Mouse (Mus musculus): ENCODE results near the gene Pknox2. TPM values are rescaled to one million over a fixed set of nuclear protein-coding genes. Genes with fewer than 3 reads are reported as not detected.

Gene Pknox2
- polyA plus RNA-seq, 1 experiment from 2014 or later: 22.8 TPM

- no peaks in the 10 kb centered on the region for H3K27me3 ChIP-seq (ENCODE audit: control insufficient read depth, insufficient read depth, low read length)
- no peak overlapping the region for H3K4me3 ChIP-seq (ENCODE audit: low read depth, low read length)
- no peak overlapping the region for H3K4me2 ChIP-seq (ENCODE audit: low read depth)
- H3K27ac ChIP-seq (ENCODE audit: low read depth, low read length): no peak overlapping the region
- 75% methylated on average over 2 of the region's 2 CpGs for WGBS
- no peaks in the 10 kb centered on the region for H3K36me3 ChIP-seq (ENCODE audit: control insufficient read depth, insufficient read depth, low read length)
- no peaks in the 10 kb centered on the region for H3K9me3 ChIP-seq (ENCODE audit: control insufficient read depth, low read length)
- no peak for DNase-seq (ENCODE audit: low spot score)
- H3K4me1 ChIP-seq (ENCODE audit: control insufficient read depth, insufficient read depth, low read length): peaks cover 14% of the 10 kb centered on the region
- no peak for ATAC-seq (ENCODE audit: insufficient read depth, low FRiP score, low TSS enrichment)
- no peak overlapping the region for H3K9ac ChIP-seq (ENCODE audit: low read length)
Measured at GRCm38 (mm10) chr9:37061627-37062026, 85.6 kb downstream of the Pknox2 start.

GRCm38 (mm10) chr9:37054703-37055102 lies 92.5 kb downstream of the Pknox2 start:
- ATAC-seq (ENCODE audit: insufficient read depth, low FRiP score, low TSS enrichment) (no peak), DNase-seq (ENCODE audit: low spot score) (no peak)
- H3K27me3 ChIP-seq (ENCODE audit: control insufficient read depth, insufficient read depth, low read length): no peaks in the 10 kb centered on the region
- H3K27ac ChIP-seq (ENCODE audit: low read depth, low read length): peak overlapping the region; percentile 83
- no peaks in the 10 kb centered on the region for H3K36me3 ChIP-seq (ENCODE audit: control insufficient read depth, insufficient read depth, low read length)
- no peak overlapping the region for H3K4me3 ChIP-seq (ENCODE audit: low read depth, low read length)
- 17% methylated on average over 5 of the region's 5 CpGs for WGBS
- peak overlapping the region; percentile 42 for H3K4me2 ChIP-seq (ENCODE audit: low read depth)
- no peak overlapping the region for H3K9ac ChIP-seq (ENCODE audit: low read length)
- H3K9me3 ChIP-seq (ENCODE audit: control insufficient read depth, low read length): no peaks in the 10 kb centered on the region
- H3K4me1 ChIP-seq (ENCODE audit: control insufficient read depth, insufficient read depth, low read length): peaks cover 42% of the 10 kb centered on the region

- Histone ChIP-seq H3K27me3 (ENCODE audit: control insufficient read depth, insufficient read depth, low read length) (no peaks in the 10 kb centered on the region), H3K4me3 (ENCODE audit: low read depth, low read length) (no peak overlapping the region; the same call in 1 of the 2 replicates), H3K4me2 (ENCODE audit: low read depth) (peak overlapping the region; percentile 42), H3K27ac (ENCODE audit: low read depth, low read length) (peak overlapping the region; percentile 83), H3K9me3 (ENCODE audit: control insufficient read depth, low read length) (no peaks in the 10 kb centered on the region), H3K36me3 (ENCODE audit: control insufficient read depth, insufficient read depth, low read length) (no peaks in the 10 kb centered on the region), H3K9ac (ENCODE audit: low read length) (peak overlapping the region; percentile 29), H3K4me1 (ENCODE audit: control insufficient read depth, insufficient read depth, low read length) (peaks cover 50% of the 10 kb centered on the region)
- ATAC-seq (ENCODE audit: insufficient read depth, low FRiP score, low TSS enrichment) (peak; percentile 84), DNase-seq (ENCODE audit: low spot score) (peak; percentile 88)
- WGBS: 12% methylated on average over 21 of the region's 21 CpGs
Measured at GRCm38 (mm10) chr9:37053601-37054512, 93.3 kb downstream of the Pknox2 start.

GRCm38 (mm10) chr9:37053041-37053440 lies 94.2 kb downstream of the Pknox2 start:
- ATAC-seq (ENCODE audit: insufficient read depth, low FRiP score, low TSS enrichment): no peak
- Histone ChIP-seq H3K4me1 (ENCODE audit: control insufficient read depth, insufficient read depth, low read length) (peaks cover 47% of the 10 kb centered on the region), H3K9me3 (ENCODE audit: control insufficient read depth, low read length) (no peaks in the 10 kb centered on the region), H3K4me3 (ENCODE audit: low read depth, low read length) (no peak overlapping the region), H3K27ac (ENCODE audit: low read depth, low read length) (peak overlapping the region; percentile 83), H3K27me3 (ENCODE audit: control insufficient read depth, insufficient read depth, low read length) (no peaks in the 10 kb centered on the region), H3K36me3 (ENCODE audit: control insufficient read depth, insufficient read depth, low read length) (no peaks in the 10 kb centered on the region), H3K4me2 (ENCODE audit: low read depth) (no peak overlapping the region), H3K9ac (ENCODE audit: low read length) (no peak overlapping the region)
- peak; percentile 45 for DNase-seq (ENCODE audit: low spot score)
- 22% methylated on average over 6 of the region's 6 CpGs for WGBS

GRCm38 (mm10) chr9:37051669-37052068 lies 95.5 kb downstream of the Pknox2 start:
- WGBS: 95% methylated on average over 4 of the region's 4 CpGs
- no peaks in the 10 kb centered on the region for H3K36me3 ChIP-seq (ENCODE audit: control insufficient read depth, insufficient read depth, low read length)
- no peak for DNase-seq (ENCODE audit: low spot score)
- no peak overlapping the region for H3K27ac ChIP-seq (ENCODE audit: low read depth, low read length)
- H3K9ac ChIP-seq (ENCODE audit: low read length): no peak overlapping the region
- peaks cover 42% of the 10 kb centered on the region for H3K4me1 ChIP-seq (ENCODE audit: control insufficient read depth, insufficient read depth, low read length)
- no peaks in the 10 kb centered on the region for H3K27me3 ChIP-seq (ENCODE audit: control insufficient read depth, insufficient read depth, low read length)
- H3K4me2 ChIP-seq (ENCODE audit: low read depth): no peak overlapping the region
- ATAC-seq (ENCODE audit: insufficient read depth, low FRiP score, low TSS enrichment): no peak
- no peak overlapping the region for H3K4me3 ChIP-seq (ENCODE audit: low read depth, low read length)
- H3K9me3 ChIP-seq (ENCODE audit: control insufficient read depth, low read length): no peaks in the 10 kb centered on the region

GRCm38 (mm10) chr9:37047490-37047889 lies 99.7 kb downstream of the Pknox2 start:
- WGBS: 76% methylated on average over 5 of the region's 5 CpGs
- Histone ChIP-seq H3K9ac (ENCODE audit: low read length) (no peak overlapping the region), H3K4me1 (ENCODE audit: control insufficient read depth, insufficient read depth, low read length) (peaks cover 13% of the 10 kb centered on the region), H3K4me2 (ENCODE audit: low read depth) (no peak overlapping the region), H3K27me3 (ENCODE audit: control insufficient read depth, insufficient read depth, low read length) (no peaks in the 10 kb centered on the region), H3K4me3 (ENCODE audit: low read depth, low read length) (no peak overlapping the region), H3K9me3 (ENCODE audit: control insufficient read depth, low read length) (no peaks in the 10 kb centered on the region), H3K27ac (ENCODE audit: low read depth, low read length) (no peak overlapping the region), H3K36me3 (ENCODE audit: control insufficient read depth, insufficient read depth, low read length) (no peaks in the 10 kb centered on the region)
- DNase-seq (ENCODE audit: low spot score) (no peak), ATAC-seq (ENCODE audit: insufficient read depth, low FRiP score, low TSS enrichment) (no peak)

- no peaks in the 10 kb centered on the region for H3K9me3 ChIP-seq (ENCODE audit: control insufficient read depth, low read length)
- 83% methylated on average over 1 of the region's 1 CpGs for WGBS
- H3K4me1 ChIP-seq (ENCODE audit: control insufficient read depth, insufficient read depth, low read length): peaks cover 13% of the 10 kb centered on the region
- H3K9ac ChIP-seq (ENCODE audit: low read length): no peak overlapping the region
- DNase-seq (ENCODE audit: low spot score) (no peak), ATAC-seq (ENCODE audit: insufficient read depth, low FRiP score, low TSS enrichment) (no peak)
- no peak overlapping the region for H3K27ac ChIP-seq (ENCODE audit: low read depth, low read length)
- no peaks in the 10 kb centered on the region for H3K36me3 ChIP-seq (ENCODE audit: control insufficient read depth, insufficient read depth, low read length)
- no peaks in the 10 kb centered on the region for H3K27me3 ChIP-seq (ENCODE audit: control insufficient read depth, insufficient read depth, low read length)
- no peak overlapping the region for H3K4me2 ChIP-seq (ENCODE audit: low read depth)
- H3K4me3 ChIP-seq (ENCODE audit: low read depth, low read length): no peak overlapping the region
Measured at GRCm38 (mm10) chr9:37045875-37046274, 101.3 kb downstream of the Pknox2 start.

GRCm38 (mm10) chr9:37044165-37044564 lies 103.0 kb downstream of the Pknox2 start:
- Histone ChIP-seq H3K27me3 (ENCODE audit: control insufficient read depth, insufficient read depth, low read length) (no peaks in the 10 kb centered on the region), H3K9ac (ENCODE audit: low read length) (no peak overlapping the region), H3K9me3 (ENCODE audit: control insufficient read depth, low read length) (no peaks in the 10 kb centered on the region), H3K4me2 (ENCODE audit: low read depth) (no peak overlapping the region), H3K4me3 (ENCODE audit: low read depth, low read length) (no peak overlapping the region), H3K36me3 (ENCODE audit: control insufficient read depth, insufficient read depth, low read length) (no peaks in the 10 kb centered on the region), H3K4me1 (ENCODE audit: control insufficient read depth, insufficient read depth, low read length) (peaks cover 6% of the 10 kb centered on the region), H3K27ac (ENCODE audit: low read depth, low read length) (no peak overlapping the region)
- no peak for DNase-seq (ENCODE audit: low spot score)
- ATAC-seq (ENCODE audit: insufficient read depth, low FRiP score, low TSS enrichment): no peak
- WGBS: 94% methylated on average over 1 of the region's 1 CpGs

- no peak overlapping the region for H3K4me3 ChIP-seq (ENCODE audit: low read depth, low read length)
- WGBS: 91% methylated on average over 3 of the region's 3 CpGs
- no peak overlapping the region for H3K27ac ChIP-seq (ENCODE audit: low read depth, low read length)
- ATAC-seq (ENCODE audit: insufficient read depth, low FRiP score, low TSS enrichment) (no peak), DNase-seq (ENCODE audit: low spot score) (no peak)
- no peaks in the 10 kb centered on the region for H3K9me3 ChIP-seq (ENCODE audit: control insufficient read depth, low read length)
- H3K4me2 ChIP-seq (ENCODE audit: low read depth): no peak overlapping the region
- no peak overlapping the region for H3K9ac ChIP-seq (ENCODE audit: low read length)
- no peaks in the 10 kb centered on the region for H3K27me3 ChIP-seq (ENCODE audit: control insufficient read depth, insufficient read depth, low read length)
- no peaks in the 10 kb centered on the region for H3K36me3 ChIP-seq (ENCODE audit: control insufficient read depth, insufficient read depth, low read length)
- 0 out of 2 replicates have a peak, but pooled peaks cover 3% of the 10 kb centered on the region for H3K4me1 ChIP-seq (ENCODE audit: control insufficient read depth, insufficient read depth, low read length)
Measured at GRCm38 (mm10) chr9:37038859-37039258, 108.3 kb downstream of the Pknox2 start.
